Mouse (Mus musculus): ENCODE data around the gene Trappc11.

GRCm38 (mm10) chr8:47547102-47547501, 13.8 kb upstream of the Trappc11 start:
- TF ChIP-seq CTCF (IDR thresholded peaks at IDR 0.05; ENCODE audit: borderline replicate concordance, control insufficient read depth, extremely low read depth, insufficient read depth, low read length, poor library complexity) (no peak), POLR2A (IDR thresholded peaks at IDR 0.05; ENCODE audit: control insufficient read depth, extremely low read depth, insufficient read depth, low read length, poor library complexity) (no peak)

Measured in thymus, adult 2 months (tissue).